Mouse (Mus musculus): ENCODE measurements around the gene Mcm3ap.

DNA sequence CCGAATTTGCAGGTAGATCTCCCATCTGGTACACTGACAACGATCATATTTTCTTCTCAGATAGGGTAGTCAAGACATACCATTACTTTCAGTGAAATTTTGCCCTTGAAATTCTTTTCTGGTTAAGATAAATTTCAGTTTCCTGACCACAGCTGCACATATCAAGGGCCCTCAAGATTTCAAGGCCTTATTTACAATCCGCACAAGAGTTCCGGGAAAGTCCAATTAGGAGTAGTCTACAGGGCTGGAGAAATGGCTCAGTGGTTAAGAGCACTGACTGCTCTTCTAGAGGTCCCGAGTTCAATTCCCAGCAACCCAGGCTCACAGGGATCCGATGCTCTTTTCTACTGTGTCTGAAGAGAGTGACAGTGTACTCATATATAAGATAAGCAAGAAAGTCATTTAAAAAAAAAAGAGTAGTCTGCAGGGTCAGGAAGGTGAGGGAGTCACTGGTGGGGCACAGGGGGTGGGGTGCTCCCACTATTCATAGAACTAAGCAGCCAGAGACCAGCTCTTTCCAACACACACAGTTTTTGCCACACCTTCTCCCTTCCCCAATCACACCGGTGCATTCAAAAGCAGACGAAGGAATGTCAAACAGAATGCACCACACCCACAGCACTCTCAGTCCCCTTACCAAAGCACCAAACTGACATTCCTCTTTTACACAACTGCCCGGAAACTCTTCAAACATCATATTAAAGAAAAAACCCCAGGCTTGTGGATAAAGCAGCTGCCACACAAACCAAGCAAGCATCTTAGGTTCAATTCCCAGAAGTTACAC, 29.4 kb upstream of the Mcm3ap start:
- TF ChIP-seq GATA1 (IDR thresholded peaks at IDR 0.05; ENCODE audit: borderline replicate concordance, low read length) = no peak
- TF ChIP-seq FLI1 (IDR thresholded peaks at IDR 0.05; ENCODE audit: low read length) = no peak

All from megakaryocyte, embryonic 14.5 days (primary cell).